Mouse (Mus musculus) cerebellum, postnatal 10 days (tissue): ENCODE measurements at regions not wholly inside any gene's neighbourhood (a gene's known extent, or its start where the extent isn't known, plus 50 kb on each side); places are given as distances from the start of the nearest gene placed in this dataset.

Experiments used
- DNase-seq, 2 experiments: peaks; one replicate each; pipeline ENCODE4 v3.0.0; 2021; ENCODE audit warnings: mixed read lengths in 2 of 2

DNA sequence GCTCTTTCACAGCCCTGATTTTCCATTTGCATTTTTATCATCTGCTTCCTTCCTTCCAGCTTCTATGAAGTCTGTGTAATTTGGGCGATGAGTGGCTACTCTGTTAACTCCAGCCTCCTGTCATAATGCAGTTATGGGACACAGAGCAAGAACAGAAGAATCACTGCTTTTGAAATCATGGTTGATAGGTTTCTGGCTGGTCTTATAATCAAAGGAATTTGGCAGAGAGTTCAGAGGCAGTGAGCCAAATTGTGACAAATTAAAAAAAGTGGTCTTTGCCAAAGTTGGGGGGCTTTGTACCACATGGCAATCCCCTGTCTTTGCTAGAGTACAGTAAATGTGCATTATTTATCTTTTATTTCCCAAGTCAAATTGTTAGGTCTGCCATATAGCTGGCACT is 1292.6 kb downstream of the Rapgef2 start:
- DNase-seq, result peak; percentile 73 to 77

DNA sequence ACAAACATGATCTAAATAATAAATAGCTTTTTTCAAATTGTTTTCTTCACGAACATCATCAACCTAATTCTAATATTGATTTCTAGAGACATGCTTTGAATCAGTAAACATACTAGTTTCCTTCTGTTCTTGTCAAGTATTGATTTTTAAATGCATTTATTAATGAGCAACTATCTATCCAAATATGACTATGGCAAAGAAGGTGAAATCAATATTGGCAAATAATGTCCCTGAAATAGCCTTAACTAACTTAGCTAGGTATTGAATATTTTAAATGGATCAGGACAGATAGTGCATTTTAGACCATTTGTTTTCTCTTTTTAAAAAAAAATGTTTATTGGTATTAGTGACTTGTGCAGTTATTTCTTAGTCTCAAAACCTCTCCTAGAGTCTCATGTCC is 1341.5 kb downstream of the Rapgef2 start:
- DNase-seq, result no peak

DNA sequence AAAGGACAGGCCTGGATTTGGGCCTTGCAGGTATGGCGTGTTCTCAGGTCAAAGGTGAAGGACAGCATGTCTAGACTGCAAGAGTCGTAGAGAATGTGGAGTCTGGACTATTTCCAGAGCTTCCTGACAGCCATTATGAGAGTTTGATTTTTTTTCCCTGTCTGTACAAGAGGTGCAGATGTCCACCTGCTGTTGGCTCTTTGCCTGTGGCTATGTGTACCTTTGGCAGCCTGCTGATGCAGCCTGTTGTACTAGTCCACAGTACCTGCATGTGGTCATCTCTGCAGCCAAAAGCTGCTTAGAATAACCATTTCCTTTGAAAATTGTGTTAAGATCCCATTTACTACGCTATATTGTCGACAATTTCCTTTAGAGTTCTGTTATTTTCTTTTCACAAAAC is 1389.1 kb downstream of the Rapgef2 start:
- DNase-seq, result peak; percentile 87 to 90

DNA sequence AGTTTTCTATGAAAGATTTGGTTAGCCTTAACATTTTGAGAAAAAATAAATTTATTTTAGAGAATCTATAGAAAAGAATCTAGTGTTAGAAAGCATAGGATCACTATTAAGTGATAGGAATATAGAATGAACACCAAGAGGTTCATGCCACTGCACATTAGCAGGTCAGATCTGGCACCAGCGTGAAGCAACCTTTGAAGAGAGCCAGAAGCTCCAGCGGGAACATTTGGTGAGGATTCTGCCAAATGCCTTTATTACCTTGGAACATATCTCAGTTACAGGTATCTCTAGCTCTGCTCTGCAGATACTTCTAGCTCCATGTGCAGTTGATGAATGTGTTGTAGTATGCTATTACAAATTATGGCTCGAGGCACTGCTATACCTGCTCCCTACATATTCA is 1398.7 kb downstream of the Rapgef2 start:
- DNase-seq, result peak; percentile 40 to 60

DNA sequence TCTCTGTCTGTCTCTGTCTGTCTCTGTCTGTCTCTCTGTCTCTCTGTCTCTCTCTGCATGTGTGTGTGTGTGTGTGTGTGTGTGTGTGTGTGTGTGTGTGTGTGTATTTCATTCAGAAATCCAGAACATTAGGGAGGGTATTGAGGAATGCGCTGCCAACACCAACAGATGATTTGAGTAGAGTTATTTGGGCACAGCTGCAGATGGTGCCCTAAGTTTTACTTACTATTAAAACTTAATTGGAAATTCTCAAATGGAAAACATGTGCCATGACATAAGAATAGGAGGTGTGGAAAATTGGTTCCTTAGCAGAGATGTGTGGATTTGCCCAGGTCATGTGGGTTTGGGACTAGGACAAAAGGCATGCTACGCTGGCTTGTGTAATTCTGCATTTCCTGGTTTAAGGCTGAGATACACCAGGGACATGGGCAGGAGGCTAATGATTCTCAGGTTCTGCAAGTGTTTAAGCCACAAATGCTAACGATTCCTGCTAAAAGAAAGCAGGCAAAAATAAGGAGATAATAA is 1437.5 kb downstream of the Rapgef2 start:
- DNase-seq, result no peak

DNA sequence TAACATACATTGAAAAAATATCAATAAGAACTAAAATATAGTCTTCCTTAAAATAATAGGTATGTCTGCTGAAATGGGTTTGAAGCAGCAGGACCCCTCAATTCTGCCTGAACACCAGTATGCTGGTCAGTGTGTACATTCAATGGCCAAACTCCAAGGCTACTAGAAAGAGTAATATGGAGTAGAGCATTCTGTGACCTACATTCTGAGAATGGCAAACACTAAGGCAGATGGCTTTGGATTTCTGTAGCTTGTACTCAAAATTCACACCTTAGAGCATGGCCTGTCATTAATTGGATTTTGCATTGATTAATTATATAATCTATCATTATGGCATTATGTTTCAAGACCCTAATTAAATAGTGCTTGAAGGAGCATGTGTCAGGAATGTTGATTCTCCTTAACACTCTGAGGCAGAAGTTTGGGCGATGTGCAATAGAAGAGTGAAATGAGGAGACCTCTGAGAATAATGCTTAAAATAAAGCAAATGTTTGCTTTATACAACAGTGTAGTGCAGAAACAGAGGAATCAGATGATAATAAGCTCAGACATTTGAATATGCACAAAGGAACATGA is 1454.0 kb downstream of the Rapgef2 start:
- no peak for DNase-seq

DNA sequence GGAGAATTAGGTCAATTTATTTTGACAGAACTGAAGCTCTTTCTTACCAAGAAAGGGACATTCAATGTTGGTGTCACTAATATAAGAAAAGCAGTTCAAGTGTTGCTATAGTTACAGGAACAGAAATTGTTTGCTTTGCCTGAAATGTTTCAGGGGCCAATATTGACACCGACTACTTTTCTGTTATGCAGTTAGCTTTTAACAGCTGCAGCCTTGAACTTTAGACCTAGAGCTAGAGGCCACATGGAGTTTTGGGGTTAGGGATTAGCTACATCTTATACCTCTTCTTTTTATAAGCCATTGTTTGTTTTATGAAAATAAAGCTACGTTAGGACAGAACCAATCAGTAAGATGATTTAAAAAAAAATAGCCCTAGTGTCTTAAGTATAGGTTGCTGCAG is 1454.6 kb downstream of the Rapgef2 start:
- DNase-seq, result no peak

DNA sequence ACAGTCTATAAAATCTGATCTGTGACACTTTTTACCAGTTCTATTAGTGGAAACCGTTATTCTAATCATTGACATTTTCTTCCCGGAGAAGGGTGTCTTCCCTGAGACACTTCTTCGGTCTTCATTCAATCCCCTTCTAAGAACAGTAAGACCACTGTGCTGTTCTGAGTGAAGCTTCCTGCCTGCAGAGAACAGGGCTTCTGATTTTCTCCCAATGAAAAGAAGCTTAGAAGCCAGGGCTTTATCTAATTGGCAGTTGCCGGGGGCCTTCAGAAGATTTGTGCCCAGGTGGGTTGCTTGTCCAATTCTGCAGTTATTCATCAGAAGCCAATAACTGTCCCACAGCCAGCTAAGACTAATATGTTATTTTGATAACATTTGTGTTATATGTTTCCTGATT is 1455.1 kb downstream of the Rapgef2 start:
- DNase-seq, result peak in 1 of 2 experiments; percentile 3

DNA sequence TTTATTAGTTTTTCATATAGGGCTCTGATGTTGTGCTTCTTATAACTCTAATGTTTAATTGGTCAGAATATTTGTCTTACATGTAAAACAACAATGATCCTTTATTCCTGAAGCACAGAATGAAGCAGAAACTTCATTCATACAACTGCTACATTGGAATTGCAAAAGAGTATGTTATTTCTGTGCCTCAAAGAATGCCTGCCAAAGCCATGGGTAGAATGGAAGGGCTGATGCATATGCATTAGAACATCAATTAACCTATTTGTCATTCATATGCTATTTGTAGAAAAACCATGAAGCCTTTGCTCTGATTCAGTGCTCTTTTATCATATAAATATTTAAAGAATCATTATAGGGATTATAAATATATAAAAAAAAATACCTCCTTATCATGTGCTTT is 1456.1 kb downstream of the Rapgef2 start:
- DNase-seq, result no peak

DNA sequence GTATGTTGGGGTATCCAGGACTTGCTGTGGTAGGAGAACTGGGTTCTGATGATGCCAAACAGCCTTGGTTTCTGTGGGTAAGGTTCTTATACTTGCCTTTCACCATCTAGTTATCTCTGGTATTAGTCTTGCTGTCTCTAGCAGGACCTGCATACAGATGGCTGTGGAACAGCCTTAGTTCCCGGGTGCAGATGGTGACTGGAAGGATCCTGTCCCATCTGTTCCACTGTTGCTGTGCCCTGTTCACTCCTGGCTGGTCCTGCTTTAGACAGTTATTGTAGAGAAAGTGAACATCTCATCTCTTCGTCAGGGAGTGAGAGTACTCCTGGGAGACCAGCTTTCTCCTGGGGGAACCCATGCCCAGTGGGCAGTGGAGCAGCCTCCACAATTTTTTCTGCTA is 1485.5 kb downstream of the Rapgef2 start:
- DNase-seq, result peak; percentile 29 to 49

DNA sequence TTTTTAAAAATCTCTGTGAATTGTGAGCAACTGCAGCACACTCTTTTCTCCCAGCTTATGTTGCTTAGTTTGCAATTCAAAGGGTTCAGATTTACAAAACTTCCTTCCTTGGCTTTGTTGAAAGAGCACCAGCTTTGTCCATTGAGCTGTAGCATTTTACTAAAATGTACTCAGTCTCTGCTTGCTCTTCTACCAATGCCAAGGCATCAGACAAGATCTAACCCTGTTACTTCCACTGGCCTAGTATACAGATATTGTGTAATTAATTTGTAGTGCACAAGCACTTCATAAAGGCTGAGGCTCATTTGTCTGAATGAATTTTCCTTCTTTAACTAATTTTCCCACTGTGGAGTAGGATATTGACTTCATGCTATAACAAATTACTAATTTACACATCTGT is 1504.5 kb downstream of the Rapgef2 start:
- DNase-seq, result peak; percentile 4 to 16

DNA sequence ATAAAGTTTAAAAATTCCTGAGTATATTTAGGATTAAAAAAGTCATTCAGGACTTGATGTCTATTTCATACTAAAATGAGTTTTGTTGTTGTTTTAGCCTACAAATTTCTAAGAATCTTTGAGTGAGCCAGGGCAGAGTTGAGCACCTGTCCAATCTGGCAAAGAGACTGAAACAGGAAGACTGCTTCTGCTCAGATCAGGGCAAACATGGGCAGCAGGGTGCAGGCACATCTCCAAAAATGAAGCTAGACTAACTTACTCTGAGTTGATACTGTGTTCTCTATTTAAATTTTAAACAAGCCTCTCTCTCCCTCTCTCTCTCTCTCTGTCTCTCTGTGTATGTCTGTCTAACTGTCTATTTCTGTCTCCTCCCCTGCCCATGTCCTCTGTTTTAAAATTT is 1505.0 kb downstream of the Rapgef2 start:
- peak; percentile 90 to 95 for DNase-seq

DNA sequence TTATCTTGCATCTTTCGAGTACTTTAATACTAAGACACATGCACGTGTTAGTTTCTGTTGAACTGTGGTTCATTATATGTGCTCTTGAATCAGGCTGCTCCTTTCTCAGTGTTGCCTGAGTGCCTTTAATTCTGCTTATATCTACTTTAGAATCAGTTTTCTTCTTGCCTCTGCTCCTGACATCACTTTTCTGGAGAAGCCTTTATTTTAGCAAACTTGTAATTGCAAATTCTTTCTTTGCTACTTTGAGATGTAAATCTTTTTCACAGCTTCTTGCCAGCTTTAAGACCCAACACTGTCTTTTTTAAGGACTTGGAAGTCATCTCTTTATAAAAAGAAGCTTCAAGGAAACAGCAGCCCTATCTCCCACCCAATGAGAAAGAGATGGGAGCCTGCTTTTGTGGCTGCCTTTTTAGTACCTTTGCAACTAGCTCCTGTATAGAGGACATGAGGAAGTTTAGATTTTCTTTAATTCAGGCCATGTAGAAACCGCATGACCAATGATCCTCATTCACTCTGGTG is 1527.4 kb downstream of the Rapgef2 start:
- DNase-seq, result no peak

DNA sequence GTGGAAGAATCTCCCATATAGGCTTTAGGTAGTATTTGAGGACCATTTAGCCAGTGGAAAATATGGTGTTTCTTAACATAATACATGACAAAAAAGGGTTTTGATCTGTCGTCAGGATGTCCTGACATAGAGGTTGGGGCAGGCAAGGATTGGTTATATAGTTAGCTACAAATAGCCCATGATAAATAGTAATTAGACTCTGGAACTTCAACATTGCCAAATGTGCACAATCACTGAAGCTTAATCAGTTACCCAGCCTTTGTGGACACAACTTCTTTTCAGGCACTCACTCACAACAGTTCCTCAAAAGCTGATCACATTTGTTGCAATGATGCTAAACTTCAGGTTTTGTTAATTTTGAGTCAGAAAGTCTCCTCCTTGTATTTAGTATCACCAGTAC is 1528.0 kb downstream of the Rapgef2 start:
- DNase-seq, result no peak

DNA sequence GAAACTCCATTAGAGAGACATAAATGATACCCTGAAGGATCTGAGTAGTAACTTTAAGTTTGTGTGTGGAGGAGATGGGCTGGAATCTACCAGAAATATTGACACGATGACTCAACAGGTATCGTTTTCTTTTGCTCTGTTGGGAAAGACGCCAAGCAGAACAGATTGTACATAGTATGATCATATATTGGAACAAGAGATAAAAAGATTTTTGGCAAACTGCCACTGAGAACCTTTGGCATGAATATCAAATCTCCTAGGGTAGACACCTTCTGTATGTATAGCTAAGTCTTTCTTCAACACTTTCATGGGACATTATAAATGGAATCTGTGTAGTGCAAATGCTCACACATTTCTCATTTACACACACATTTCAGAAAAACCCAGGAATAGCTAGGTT is 1544.2 kb downstream of the Rapgef2 start:
- peak; percentile 51 to 53 for DNase-seq

DNA sequence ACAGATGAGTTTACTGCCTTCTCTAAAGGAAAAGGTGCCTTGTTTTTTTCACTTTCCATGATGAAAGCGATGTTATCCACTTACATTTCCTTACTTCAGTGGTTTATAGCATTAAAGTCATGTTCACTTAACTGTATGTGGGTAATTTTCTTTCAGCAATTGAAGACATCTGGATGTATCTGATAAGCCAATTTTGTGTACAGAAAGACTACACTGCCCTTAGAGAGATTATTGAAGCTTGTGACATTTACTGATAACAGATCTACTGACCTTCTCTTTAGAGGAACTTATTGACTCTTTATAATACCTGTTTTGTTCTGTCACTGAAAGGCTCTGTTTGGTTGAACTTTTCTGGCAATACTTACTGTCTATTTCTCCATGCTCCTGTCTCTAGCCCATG is 1568.5 kb downstream of the Rapgef2 start:
- no peak for DNase-seq

DNA sequence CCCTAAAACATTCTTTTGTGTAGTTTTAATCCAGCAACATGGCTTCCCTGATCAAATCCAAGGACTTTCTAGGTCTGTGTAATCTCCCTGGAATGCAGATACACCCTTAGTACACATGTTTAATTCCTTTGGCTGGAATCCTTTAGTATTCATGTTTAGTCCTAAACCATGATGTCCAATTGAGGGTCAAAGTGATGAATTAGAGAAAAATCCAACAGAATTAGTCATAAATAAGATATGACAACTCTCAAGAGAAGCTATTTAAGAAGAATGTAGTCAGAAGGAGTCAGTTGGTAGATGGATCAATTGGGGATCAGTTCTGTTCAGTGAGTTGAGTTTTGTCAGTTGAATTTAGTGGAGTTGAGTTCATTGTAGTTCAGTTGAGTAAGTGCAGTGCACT is 1590.7 kb downstream of the Rapgef2 start:
- no peak for DNase-seq

DNA sequence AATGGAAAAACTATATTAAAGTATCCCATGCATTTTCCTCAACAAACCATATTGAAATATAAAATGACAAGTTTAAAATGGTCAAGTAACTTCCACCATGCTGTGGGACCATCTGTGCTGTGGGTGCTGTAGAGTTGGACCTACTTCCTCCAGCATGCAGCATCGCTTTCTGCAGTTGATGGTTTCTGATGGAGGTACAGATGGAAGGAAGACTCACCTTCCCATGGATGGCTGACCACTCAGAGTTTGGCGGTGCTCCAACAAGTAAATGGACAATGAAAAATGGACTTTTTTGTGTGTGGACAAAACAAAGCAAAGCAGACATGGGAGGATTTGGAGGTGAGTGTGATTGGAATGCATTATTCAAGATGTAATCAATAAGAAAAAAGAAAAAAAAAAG is 1592.3 kb downstream of the Fstl5 start:
- peak; percentile 75 to 85 for DNase-seq

DNA sequence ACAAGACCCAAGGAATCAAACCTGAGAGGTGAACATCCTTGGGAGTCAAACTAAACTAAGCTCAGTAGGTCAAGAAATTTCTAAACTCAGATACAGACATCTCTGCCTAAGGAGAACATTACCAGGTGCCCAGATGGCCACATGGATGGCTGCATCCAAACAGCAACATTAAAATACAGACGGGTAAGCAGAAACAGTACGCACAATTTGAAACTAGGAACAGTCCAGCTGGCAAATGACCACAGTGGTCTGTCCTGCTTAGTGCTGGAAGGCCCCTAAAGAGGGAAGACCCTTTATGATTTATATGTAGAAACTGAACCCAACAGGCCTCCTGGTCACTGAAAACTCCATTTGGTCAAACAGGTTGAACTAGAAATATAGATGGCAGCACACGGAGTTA is 1579.8 kb downstream of the Fstl5 start:
- DNase-seq, result peak; percentile 22 to 55
